Mouse (Mus musculus) brain, embryonic 14.5 days (tissue): Measurements from ENCODE around the gene Tmem120b.

ENCODE experiments used
- CTCF ChIP-seq: fragments of 200-500 bp; IDR thresholded peaks from 2 replicates; pipeline ENCODE4 v1.5.1; 2012; ENCODE audit warnings: inconsistent platforms, mild to moderate bottlenecking, moderate library complexity, borderline replicate concordance; ENCODE audit not compliant: insufficient read depth, insufficient read length; ENCODE audit errors: extremely low read depth
- POLR2A ChIP-seq: fragments of 200-500 bp; IDR thresholded peaks from 2 replicates; pipeline ENCODE4 v1.6.1; 2012; ENCODE audit warnings: mild to moderate bottlenecking, inconsistent platforms, borderline replicate concordance; ENCODE audit not compliant: poor library complexity, insufficient read depth, insufficient read length, severe bottlenecking; ENCODE audit errors: extremely low read depth

DNA sequence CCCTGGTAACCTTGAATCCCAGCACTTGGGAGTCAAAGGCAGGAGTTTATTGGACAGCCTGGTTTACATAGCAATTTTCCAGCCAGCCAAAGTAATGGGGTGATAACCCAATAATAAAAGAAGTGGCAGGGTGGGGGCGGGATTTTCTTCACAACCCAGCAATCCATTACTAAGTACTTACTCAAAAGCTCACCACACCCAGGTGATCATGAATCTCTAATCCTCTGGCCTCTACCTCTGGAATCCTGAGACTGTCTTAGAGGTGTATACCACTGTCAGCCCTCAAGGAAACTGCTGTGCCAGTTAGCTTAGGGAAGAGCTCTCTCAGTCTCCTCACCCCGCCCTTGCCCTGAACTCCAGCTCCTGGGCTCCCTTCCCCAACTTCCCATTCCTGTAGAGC, 18.3 kb downstream of the Tmem120b start:
- TF ChIP-seq CTCF (no peak), POLR2A (no peak)
